Mouse (Mus musculus) natural killer cell, adult 2 months (primary cell): ENCODE measurements around the gene Yae1d1.
"Not testable (repeated sequence)": the region's sequence is repeated elsewhere in the genome, so short reads cannot be mapped to it uniquely, and the experiment has no call there.

Experiments used
- DNase-seq, 2 experiments: peaks; one replicate each; pipeline ENCODE4 v3.0.0; 2022; ENCODE audit warnings: low spot score in 2 of 2

Gene Yae1d1

DNA sequence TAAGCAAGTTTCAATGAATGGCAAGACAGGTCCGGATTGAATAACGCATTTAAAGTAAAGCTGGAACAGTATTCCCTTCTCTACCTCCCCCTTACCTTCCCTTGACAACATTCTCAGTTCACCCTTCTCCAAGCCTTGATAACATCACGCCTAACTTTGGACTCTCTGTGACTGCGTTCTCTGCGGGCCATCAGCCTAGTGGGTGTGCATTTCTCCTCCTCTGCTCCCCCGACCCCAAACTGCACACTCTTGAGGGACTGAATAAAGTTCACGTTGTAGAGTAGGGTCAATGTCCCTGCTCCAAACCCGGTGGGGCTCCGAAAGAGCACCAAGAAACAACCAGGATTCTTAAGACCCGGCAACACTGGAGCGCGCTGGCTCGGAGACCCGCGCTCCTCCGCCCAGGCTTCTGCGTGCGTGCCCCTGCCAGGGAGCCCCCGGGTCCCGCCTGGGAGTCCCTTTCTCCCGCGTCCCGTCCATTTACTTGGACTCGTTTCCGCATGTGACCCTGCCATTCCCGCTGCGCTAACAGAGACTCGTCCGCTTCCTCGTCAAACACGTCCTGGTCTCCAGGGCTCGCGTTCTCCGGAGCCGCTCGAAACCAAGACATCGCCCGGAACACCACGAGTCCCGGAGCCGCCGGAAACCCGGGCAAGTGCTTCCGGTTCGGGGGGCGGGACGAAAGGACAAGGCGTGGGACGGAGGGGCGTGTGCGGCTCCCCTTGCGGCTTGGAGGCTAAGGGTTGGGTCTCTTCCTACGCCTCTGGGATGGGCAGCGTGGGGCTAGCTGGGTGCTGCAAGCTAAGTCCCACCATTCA is at the start of gene Yae1d1:
Gene Yae1d1 (minus strand): TSS at position 653 of the 818 bp plus-strand sequence.
- DNase-seq = peak; percentile 66 to 83

DNA sequence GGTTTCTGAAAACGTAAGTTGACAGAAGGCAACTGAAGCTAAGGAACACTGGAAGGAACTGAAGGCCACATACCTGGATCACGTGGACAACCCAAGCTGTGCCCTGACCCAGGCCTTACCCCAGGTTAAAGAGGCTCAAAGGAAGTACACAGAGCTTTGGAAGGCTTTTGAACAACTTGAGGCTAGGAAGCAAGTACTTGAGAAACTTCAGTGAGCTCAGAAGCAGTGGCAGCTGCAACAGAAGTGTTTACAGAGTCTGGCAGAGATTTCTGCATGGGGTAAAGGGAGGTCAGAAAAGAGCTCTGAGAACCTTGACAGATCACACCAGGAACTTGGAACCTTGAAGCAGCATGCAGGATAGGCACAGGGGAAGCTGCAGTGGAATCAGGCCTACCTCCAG is 45.7 kb upstream of the Yae1d1 start:
- no peak for DNase-seq

DNA sequence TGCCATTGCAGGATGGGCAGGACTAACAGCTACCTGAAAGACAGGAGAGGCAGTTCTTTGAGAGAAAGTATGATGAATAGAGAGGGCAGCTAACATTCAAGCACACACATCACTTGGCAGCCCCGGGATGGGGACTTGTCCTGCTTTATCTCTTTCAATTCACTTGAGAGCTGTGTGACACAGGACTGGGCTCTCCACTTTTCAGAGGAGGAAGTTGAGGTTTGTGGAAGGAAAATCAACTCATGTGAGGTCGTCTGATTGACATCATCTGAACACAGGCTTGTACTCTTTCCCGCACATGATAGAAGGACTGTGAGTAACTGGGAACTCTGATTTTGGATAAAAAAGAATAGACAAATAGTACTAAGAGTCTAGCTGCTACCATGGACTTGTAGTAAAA is 23.5 kb upstream of the Yae1d1 start:
- DNase-seq = no peak

DNA sequence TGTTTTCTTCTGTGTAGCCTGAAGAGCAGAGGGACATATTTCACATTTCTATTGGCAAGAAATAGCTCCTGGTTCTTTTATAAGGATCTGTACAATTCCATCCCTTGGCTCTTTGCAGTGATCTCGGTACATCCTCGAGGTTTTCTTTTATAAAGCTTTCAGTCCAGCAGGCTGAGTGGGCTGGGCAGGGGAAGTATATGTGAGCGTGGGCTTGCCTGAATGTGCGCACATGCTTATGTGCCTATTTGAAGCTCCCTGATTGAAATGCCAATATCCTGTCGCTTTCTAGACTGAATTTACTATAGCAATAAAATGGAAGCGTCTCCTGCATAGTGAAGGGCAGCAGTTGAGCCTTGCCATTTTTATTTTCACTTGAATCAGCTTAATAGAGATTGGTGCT is 20.1 kb upstream of the Yae1d1 start:
- no peak for DNase-seq

DNA sequence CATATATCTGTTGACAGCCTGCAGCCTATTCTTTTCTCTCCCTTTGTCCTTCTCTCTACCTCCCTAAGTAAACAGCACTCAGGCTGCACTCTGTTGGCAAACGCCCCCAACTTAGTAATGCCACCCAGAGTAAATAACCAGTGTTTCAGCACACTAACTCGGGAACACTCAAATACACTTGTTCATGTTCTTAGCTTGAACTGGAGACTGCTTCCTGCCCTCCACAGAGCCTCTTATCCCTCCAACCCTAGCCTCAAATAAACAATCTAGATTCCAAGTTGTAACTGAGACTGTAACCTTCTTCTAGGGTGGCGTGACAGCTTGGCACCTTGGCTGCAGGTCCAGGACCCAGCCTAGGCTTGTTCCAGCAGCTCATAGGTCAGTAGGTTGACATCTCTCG is 17.9 kb upstream of the Yae1d1 start:
- no peak for DNase-seq

DNA sequence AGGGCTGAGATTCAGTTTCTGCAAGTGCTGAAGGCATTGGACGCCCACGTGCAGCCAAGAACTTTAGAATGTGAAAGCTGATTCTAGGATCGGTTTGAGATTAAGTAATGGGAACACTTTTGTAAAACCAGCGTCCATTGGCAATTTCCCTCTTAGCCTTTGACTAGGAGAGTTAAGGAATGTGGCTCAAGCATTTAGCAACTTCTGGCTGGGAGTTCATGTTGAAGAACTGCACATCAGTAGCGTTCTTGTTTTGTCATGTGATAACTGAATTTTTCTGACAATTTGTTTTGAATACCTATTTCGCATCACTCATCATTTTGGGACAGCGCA is 332 bp upstream of the Yae1d1 start:
- no peak for DNase-seq

DNA sequence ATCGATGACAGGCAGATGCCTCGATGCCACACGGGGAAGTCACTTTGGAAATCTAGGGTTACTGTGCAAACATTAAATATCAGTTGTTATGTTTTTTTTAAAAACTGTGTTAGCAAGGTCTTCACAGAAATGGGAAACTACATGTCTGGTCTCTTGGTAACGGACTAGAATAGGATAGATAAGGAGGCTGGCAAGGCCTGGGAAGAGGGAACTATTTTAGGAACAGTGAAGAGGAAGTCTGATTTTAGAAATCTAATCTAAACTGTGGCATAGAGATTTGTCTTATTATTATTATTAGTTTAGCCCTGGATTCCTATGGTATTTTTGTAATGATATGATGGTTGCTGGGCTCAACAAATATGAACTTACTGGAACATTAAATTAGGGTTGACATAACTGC is 1.1 kb downstream of the Yae1d1 start:
- DNase-seq = no peak

DNA sequence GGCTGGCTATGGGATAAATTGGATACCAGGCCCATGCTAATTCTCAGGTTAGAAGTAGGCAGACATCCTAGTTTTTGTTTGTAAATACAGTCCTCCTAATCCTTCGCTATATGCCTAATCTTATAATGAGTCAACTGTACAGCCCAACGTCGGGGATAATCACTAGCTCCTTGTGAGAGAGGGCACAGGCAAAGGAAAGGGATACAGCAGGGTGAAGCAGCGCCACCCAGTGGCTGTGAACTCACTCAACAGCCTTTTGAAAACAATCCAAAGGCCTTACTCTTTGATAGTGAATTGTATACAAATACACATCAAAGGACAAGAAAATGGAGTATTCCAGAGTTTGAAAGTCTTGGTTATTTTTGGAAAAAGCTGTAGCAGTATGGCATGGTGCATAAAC is 10.0 kb downstream of the Yae1d1 start:
- peak; percentile 4 to 25 for DNase-seq

DNA sequence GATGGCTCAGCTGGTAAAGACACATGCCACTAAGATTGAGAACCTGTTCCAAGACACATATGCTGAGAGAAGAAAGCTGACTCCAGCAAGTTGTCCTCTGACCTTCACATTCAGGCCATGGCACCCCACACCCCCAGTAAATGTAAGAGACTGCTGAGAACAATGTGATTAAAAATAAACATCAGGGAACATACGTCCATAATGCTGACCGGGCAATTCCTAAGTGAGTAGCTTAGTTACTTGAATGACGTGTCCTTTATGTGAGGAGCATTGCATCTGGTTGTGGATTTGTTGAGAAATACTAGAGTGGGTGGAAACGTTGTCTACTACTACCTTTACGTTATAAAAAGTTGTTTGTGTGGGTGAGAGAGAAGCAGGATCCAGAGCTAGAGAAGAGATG is 10.5 kb downstream of the Yae1d1 start:
- DNase-seq = no peak

DNA sequence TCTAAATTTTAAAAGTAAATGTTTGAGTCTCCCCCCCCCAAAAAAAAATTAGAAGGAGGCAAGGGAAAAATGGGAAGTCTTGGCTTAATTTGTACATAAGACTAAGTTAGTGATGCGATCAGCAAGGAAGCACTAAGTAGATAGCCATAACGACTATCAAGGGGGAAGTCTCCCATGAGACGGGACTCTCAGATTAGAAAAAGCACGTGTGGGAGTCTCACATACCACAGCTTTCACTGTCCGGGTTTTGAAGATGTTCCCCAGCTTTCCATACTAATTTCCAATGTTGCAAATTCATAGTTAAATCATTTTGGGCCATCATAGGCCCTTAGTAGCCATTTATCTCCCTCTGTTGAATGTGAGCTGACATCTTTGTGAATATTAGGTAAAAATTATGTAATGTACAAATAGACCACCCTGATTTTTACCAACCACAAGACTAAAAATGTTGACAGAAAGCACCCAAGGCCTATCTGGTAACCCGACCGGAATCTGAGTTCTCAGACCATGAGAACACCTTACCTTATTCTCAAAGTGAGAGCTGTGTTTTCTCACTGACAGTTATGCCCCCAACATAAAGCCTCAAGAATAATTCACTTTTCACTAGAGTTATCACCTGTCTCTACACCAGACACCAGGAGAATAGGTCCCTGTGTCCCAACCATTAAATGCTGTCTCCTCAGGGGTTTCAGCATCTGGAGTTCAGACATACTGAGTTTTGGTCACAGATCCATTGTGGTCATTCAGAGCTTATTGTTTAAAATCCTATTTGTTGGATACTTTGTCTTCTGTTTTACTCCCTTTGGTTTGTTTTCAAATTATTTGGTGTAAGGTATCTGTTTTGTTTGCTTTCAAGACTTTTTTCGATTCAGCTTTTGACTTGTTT is 16.1 kb downstream of the Yae1d1 start:
- no peak for DNase-seq

DNA sequence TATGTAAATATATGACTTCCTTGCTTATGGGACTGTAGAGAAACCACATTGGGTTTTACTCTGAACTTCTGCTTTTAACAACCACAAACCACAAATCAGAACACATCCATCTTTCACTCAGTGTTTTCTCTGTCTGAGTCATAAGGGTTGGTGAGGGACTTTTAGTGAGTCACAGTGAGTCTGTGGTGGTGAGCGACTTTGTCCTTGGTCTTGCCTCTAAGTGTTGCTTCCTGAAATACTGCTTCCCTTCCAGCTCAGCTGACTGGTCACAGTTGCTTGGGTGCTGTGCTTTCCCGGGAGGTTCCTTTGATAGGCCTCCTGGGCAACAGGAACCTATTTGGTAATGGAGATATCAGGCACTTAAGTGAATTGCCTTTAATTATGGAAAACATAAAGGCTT is 17.3 kb downstream of the Yae1d1 start:
- peak; percentile 73 to 74 for DNase-seq

DNA sequence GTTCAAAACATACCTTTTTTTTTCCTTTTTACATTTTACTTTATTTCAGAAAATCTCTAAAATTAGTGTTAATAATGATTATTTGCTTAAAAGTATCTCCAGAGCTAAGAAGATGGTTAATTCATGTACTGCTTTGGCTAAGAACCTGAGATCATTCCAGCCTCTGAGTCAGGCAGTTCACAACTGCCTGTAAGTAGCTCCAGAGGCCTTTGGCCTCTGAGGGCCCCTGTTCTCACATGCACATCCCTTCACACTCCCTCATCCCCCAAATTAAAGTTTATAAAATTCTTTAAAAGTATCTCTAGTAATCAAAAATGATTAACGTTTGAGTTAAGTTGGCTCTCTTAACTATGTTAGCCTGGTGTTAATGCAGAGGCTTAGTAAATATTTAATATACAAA is 17.7 kb downstream of the Yae1d1 start:
- no peak for DNase-seq

DNA sequence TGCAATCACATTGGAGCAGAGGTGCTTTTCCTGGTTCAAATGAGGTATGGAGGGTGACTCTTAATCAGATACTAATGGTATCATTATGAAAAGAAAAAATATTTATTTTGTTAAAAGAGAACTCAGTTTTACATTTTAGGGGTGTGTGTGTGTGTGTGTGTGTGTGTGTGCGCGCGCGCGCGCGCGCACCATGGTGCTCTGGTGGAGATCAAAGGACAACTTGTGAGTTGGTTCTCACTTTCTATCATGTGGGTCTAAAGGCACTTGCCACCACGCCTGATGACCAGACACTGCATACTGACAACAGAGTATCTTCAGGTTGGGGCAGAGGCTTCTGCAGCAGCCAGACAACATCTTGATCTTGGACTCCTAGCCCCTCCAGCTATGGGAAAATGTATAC is 18.4 kb downstream of the Yae1d1 start:
- no peak for DNase-seq

DNA sequence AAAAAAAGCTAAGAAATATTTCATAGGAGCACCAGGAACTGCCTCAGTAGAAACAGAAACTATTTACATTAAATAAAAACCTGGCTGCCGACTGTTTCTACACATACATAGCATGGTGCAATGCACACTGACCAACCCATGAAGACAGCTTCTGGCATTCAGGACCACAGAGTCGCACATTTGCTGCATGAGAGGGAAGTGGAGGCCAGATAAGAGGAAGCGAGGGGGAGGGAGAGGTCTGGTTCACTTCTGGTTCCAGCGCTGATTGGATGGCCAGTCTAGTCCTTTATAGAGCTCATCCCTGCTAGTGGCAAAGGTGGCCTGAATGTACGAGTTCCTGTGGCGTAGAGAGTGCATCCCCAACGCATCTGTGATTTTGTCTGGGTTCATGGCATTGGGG is 32.5 kb downstream of the Yae1d1 start:
- no peak for DNase-seq

DNA sequence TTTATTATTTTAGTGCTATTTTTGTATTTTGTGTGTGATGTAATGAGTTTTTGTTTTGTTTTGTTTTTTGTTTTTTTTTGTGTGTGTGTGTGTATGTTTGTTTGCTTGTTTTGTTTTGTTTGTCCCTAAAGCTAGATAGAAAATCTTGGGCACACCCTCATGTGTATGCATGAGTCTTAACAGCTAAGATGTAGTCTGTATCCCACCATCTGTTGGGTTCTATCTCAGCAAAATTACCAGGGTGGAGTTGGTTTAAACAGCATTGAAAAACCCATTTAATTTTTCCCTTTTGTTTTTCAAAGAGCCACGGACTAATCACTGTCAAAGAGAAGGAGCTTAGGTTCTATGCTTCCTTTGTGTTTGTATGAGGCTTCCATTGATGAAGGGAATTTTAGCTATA is 38.9 kb downstream of the Yae1d1 start:
- DNase-seq = no peak

DNA sequence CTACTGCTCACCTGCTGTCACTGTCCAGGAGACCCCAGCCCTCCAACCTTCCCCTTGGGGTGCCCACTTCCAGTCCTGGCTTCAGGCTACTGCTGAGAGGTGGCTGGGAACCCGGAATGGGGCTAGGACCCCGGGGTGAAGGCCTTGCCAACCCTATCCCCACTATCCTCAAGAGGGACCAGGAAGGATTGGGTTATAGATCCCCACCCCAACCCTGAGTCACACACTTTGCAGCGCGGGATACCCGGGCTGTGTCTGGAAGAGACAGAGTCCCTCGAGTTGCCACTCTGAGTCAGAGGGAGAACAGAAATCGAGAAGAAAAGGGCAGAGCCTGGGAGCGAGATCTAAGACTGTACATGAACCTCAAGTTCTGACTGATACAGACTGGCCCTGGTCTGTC is 42.6 kb downstream of the Yae1d1 start:
- not testable (repeated sequence) for DNase-seq

DNA sequence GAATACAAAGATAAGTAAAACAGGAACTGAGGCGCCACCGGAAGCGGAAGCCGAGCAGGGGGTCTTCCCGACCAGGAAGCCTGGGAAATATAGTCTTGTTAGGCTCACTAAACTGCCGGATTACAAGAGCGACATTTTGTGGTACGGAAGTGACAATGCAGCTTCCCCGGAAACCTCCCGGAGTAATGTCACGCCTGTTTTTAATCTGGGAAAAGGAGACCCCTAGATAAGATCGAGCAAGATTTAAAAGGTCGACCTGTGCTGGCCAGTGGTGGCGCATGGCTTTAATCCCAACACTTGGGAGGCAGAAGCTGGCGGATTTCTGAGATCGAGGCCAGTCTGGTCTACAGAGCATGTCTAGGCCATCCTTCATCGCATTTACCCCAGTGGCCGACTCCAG is 43.6 kb downstream of the Yae1d1 start:
- no peak for DNase-seq

DNA sequence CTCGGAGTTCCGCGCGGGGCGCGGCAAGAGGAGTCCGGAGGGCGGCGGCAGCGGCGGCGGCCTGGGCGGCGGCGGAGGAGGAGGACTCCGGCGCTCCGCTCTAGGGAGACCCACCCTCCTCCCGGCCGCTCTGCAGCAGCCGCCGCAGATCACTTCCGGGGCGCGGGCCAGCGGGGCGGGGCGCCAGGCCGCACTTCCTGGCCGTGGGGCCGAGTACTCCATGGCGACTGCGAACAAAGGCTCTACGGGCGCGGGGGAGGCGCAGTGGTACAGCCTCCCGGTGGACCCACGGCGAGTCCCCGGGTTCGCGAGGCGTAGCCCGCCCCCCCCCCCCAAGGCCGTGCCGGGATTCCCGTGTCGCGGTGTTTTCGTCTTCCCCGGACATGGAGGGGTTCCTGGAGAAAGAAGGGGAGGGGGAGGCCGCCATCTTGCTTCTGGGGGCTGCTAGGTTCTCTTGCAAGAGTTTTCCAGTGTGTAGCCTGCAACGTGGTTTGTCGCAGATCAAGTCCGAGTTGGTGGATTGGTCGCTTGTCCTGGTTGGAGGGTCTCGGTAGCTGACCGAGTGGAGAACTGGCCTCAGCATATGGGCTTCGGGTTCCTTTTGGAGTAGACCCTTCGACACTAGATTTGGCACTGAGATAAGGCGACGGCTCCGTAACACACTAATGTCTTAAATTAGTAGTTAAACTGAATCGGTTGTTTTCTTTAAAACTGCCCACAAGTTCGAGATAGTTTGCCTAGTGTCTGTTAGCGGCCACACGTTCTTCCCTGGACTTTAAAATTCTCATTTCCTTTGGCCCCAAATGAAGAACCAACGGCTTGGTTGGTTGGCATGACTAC is 48.9 kb downstream of the Yae1d1 start, which contains the start of gene Rala:
Gene Rala (minus strand): TSS at position 162 of the 840 bp plus-strand sequence.
- DNase-seq = peak; percentile 77 to 87

DNA sequence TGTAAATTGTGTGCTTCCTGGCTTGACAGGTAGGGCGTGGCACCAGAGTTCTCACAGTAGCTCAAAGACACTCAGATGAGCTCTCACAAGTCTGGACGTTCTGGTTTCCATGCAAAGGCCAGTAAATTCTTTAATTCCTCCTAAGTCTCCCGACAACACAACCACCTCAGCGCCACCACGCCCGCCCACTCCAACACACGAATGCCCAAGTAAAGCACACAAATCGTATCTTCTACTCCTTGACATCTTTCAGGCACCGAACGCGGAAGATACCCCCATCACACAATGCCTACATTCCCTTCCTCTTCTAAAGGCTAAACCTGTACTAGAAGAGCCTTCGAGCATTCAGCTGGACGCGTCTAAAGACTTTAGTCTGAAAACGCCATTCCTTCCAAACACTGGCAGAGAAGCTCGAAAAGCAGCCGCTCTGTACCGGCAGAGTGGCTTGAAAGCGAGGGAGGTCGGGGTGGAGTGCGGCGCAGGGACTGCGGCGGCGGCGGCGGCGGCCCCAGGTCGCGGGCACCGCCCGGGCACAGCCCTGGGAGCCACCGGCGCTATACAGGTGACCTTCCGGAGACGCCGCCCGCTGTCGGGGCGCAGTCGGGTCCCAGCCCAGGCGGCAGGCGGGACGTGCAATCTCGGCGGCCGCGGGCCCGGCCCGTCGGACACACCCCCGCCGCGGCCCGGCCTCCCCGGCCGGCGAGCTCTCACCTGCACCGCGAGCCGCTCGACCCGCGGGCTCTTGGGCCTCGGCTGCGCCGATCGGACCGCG is 49.7 kb downstream of the Yae1d1 start:
- no peak for DNase-seq

DNA sequence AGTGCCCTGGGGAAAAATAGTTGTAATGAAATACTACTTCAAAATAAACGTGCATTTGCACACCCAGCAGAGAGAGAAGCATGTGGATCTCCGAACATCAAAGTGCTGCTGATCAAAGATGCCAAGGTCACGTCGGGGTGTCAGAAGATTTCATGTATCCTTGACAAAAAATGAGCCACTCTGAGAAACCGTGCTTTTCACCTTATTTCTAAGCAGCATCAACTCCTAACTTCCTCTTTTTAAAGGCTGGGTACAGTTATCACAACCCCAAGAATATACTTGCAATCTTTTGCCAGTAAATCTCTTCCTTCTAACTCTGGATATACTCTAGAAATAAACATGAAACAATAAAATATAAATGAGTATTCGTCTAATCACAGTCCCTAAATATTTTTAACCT is 50.8 kb downstream of the Yae1d1 start:
- DNase-seq = no peak
